Mouse (Mus musculus) embryonic facial prominence, embryonic 11.5 days (tissue): ENCODE results near the gene Alyref. TPM values are rescaled to one million over a fixed set of nuclear protein-coding genes. Genes with fewer than 3 reads are reported as not detected.

Source experiments
- ATAC-seq: fragments of 200-750 bp; cut with Nextera tagmentation; replicated peaks from 2 replicates; pipeline ENCODE4 v1.8.0; 2017; ENCODE audit warnings: low read depth; ENCODE audit not compliant: insufficient number of reproducible peaks, low FRiP score, low TSS enrichment
- DNase-seq: peaks from one replicate; pipeline ENCODE4 v3.0.0-alpha.2; 2015; ENCODE audit warnings: low spot score
- H3K27ac ChIP-seq: fragments of 300-500 bp; sonication (generic); replicated peaks from 2 replicates; pipeline ENCODE4 v1.5.1; 2014; ENCODE audit warnings: mild to moderate bottlenecking, low read depth, low read length, control low read depth
- H3K27me3 ChIP-seq: fragments of 300-500 bp; sonication (generic); 2 replicates; pipeline ENCODE4 v1.6.1; 2014; ENCODE audit warnings: mild to moderate bottlenecking, low read length, moderate library complexity, mixed read lengths; ENCODE audit not compliant: control insufficient read depth, insufficient read depth
- H3K36me3 ChIP-seq: fragments of 300-500 bp; sonication (generic); replicated peaks from 2 replicates; pipeline ENCODE4 v1.6.1; 2014; ENCODE audit warnings: low read depth, mild to moderate bottlenecking, low read length, moderate library complexity, mixed read lengths; ENCODE audit not compliant: control insufficient read depth, insufficient read depth
- H3K4me1 ChIP-seq: fragments of 300-500 bp; sonication (generic); 2 replicates; pipeline ENCODE4 v1.6.1; 2014; ENCODE audit warnings: low read length, mixed read lengths; ENCODE audit not compliant: control insufficient read depth, insufficient read depth
- H3K4me2 ChIP-seq: fragments of 300-500 bp; sonication (generic); 2 replicates; pipeline ENCODE4 v1.6.1; 2014; ENCODE audit warnings: low read depth, mild to moderate bottlenecking, control low read depth, low read length, moderate library complexity
- H3K4me3 ChIP-seq: fragments of 300-500 bp; sonication (generic); 2 replicates; pipeline ENCODE4 v1.5.1; 2014; ENCODE audit warnings: low read depth, low read length, control low read depth
- H3K9ac ChIP-seq: fragments of 300-500 bp; sonication (generic); replicated peaks from 2 replicates; pipeline ENCODE4 v1.6.1; 2014; ENCODE audit warnings: mild to moderate bottlenecking, control low read depth, low read length
- H3K9me3 ChIP-seq: fragments of 300-500 bp; sonication (generic); replicated peaks from 2 replicates; pipeline ENCODE4 v1.6.1; 2016; ENCODE audit warnings: mild to moderate bottlenecking, low read length, inconsistent platforms, mixed read lengths; ENCODE audit not compliant: control insufficient read depth
- WGBS: fragments of 180-500 bp; shearing (Covaris S2); extraction: QIAGEN DNeasy Blood & Tissue Kit; methylation state at CpG from one replicate; pipeline ENCODE4 v1.1.7; 2014; 5-methylcytosine and 5-hydroxymethylcytosine counted together
- polyA plus RNA-seq: library from polyadenylated mRNA; unstranded; fragments of >200 nt; fragmentation: Nextera tagmentation; extraction: Ambion mirVana; gene quantifications from 2 replicates; pipeline ENCODE4 v1.2.1, GENCODE M21; 2014

Gene Alyref
- polyA plus RNA-seq, 1 experiment from 2014 or later = 893 TPM

GRCm38 (mm10) chr11:120578024-120578693 lies 20.0 kb downstream of the Alyref start:
- Histone ChIP-seq H3K9me3 (no peaks in the 10 kb centered on the region), H3K27me3 (no peaks in the 10 kb centered on the region), H3K36me3 (peaks cover 14% of the 10 kb centered on the region), H3K4me2 (no peak overlapping the region), H3K9ac (no peak overlapping the region), H3K4me1 (peaks cover 14% of the 10 kb centered on the region), H3K27ac (no peak overlapping the region), H3K4me3 (no peak overlapping the region)
- DNase-seq (no peak), ATAC-seq (no peak)
- 86% methylated on average over 10 of the region's 10 CpGs for WGBS

- Histone ChIP-seq H3K4me2 (no peak overlapping the region), H3K36me3 (peaks cover 14% of the 10 kb centered on the region), H3K9me3 (no peaks in the 10 kb centered on the region), H3K9ac (no peak overlapping the region), H3K27ac (no peak overlapping the region), H3K4me3 (no peak overlapping the region), H3K4me1 (peaks cover 14% of the 10 kb centered on the region), H3K27me3 (no peaks in the 10 kb centered on the region)
- ATAC-seq (no peak), DNase-seq (no peak)
- WGBS = 86% methylated on average over 7 of the region's 7 CpGs
Measured at GRCm38 (mm10) chr11:120577211-120578023, 20.7 kb downstream of the Alyref start.

- WGBS = 82% methylated on average over 3 of the region's 3 CpGs
- DNase-seq = no peak
- Histone ChIP-seq H3K27ac (no peak overlapping the region), H3K36me3 (peaks cover 14% of the 10 kb centered on the region), H3K4me2 (no peak overlapping the region), H3K9ac (no peak overlapping the region), H3K4me1 (peaks cover 14% of the 10 kb centered on the region), H3K4me3 (no peak overlapping the region), H3K9me3 (no peaks in the 10 kb centered on the region), H3K27me3 (no peaks in the 10 kb centered on the region)
- no peak for ATAC-seq
Measured at GRCm38 (mm10) chr11:120576365-120576981, 21.7 kb downstream of the Alyref start.

GRCm38 (mm10) chr11:120575940-120576339 lies 22.2 kb downstream of the Alyref start:
- H3K9ac ChIP-seq = no peak overlapping the region
- DNase-seq = no peak
- no peak overlapping the region for H3K4me2 ChIP-seq
- H3K4me3 ChIP-seq = no peak overlapping the region
- H3K4me1 ChIP-seq = peaks cover 17% of the 10 kb centered on the region
- H3K36me3 ChIP-seq = peaks cover 18% of the 10 kb centered on the region
- no peak for ATAC-seq
- no peak overlapping the region for H3K27ac ChIP-seq
- H3K27me3 ChIP-seq = no peaks in the 10 kb centered on the region
- H3K9me3 ChIP-seq = no peaks in the 10 kb centered on the region

- Histone ChIP-seq H3K36me3 (peaks cover 25% of the 10 kb centered on the region), H3K27me3 (no peaks in the 10 kb centered on the region)
- 80% methylated on average over 2 of the region's 2 CpGs for WGBS
Measured at GRCm38 (mm10) chr11:120575046-120575445, 23.1 kb downstream of the Alyref start.

GRCm38 (mm10) chr11:120574278-120574600 lies 23.9 kb downstream of the Alyref start:
- Histone ChIP-seq H3K36me3 (peaks cover 25% of the 10 kb centered on the region), H3K9ac (peak overlapping the region; percentile 39), H3K27me3 (no peaks in the 10 kb centered on the region), H3K27ac (no peak overlapping the region), H3K9me3 (no peaks in the 10 kb centered on the region), H3K4me2 (peak overlapping the region; percentile 88), H3K4me3 (peak overlapping the region; percentile 78; the same call in 1 of the 2 replicates), H3K4me1 (peaks cover 7% of the 10 kb centered on the region)
- 41% methylated on average over 5 of the region's 5 CpGs for WGBS
- ATAC-seq = no peak
- no peak for DNase-seq

More at GRCm38 (mm10) chr11:120575046-120575445, 23.1 kb downstream of the Alyref start:
- H3K9ac ChIP-seq = peak overlapping the region; percentile 18; the same call in 1 of the 2 replicates
- H3K9me3 ChIP-seq = no peaks in the 10 kb centered on the region
- DNase-seq (no peak), ATAC-seq (no peak)
- H3K4me1 ChIP-seq = peaks cover 13% of the 10 kb centered on the region
- no peak overlapping the region for H3K27ac ChIP-seq
- H3K4me3 ChIP-seq = no peak overlapping the region
- H3K4me2 ChIP-seq = no peak overlapping the region

- H3K27ac ChIP-seq = peak overlapping the region; percentile 88
- H3K4me3 ChIP-seq = peak overlapping the region; percentile 78
- peaks cover 20% of the 10 kb centered on the region for H3K36me3 ChIP-seq
- no peaks in the 10 kb centered on the region for H3K27me3 ChIP-seq
- H3K4me2 ChIP-seq = peak overlapping the region; percentile 88
- H3K9me3 ChIP-seq = no peaks in the 10 kb centered on the region
- peak overlapping the region; percentile 85 for H3K9ac ChIP-seq
- no peak for ATAC-seq
- under 1% methylated on average over 23 of the region's 23 CpGs for WGBS
- peak; percentile 19 for DNase-seq
- H3K4me1 ChIP-seq = peaks cover 3% of the 10 kb centered on the region
Measured at GRCm38 (mm10) chr11:120573585-120574277, 24.4 kb downstream of the Alyref start.
